Mouse (Mus musculus) mammary gland, adult 2 months (tissue): ENCODE results near the gene Vmn2r86. TPM values are rescaled to one million over a fixed set of nuclear protein-coding genes. Genes with fewer than 3 reads are reported as not detected.

Source experiments
- polyA plus RNA-seq: library from polyadenylated mRNA; depleted of rRNA; stranded (reverse); fragments of >200 nt; gene quantifications from 2 replicates; pipeline ENCODE4 v1.2.3, GENCODE M21; 2012; ENCODE audit warnings: low replicate concordance; rRNA removed

Gene Vmn2r86
- polyA plus RNA-seq, result not detected in 2 replicates

GRCm38 (mm10) chr10:130455950-130456349 is at the start of gene Vmn2r86:
Vmn2r86 (minus strand) TSS chr10:130456050.

GRCm38 (mm10) chr10:130497296-130497695 is 41.4 kb upstream of the Vmn2r86 start, which contains the start of gene Vmn2r87:
Vmn2r87 (minus strand) TSS chr10:130497396.

GRCm38 (mm10) chr10:130429603-130430002 is 26.2 kb downstream of the Vmn2r86 start, which contains the start of gene Vmn2r85:
Vmn2r85 (minus strand) TSS chr10:130429703.

GRCm38 (mm10) chr10:130394232-130394631 is 61.6 kb downstream of the Vmn2r86 start, which contains the start of gene Vmn2r84:
Vmn2r84 (minus strand) TSS chr10:130394332.

Other genes starting within 250 kb of the Vmn2r86 start
- gene Olfr827, start 241.6 kb downstream of the Vmn2r86 start, polyA plus RNA-seq, result not detected in 2 replicates
- gene Neurod4, start 175.8 kb downstream of the Vmn2r86 start, polyA plus RNA-seq, result not detected in 2 replicates
- gene Tespa1, start 133.2 kb downstream of the Vmn2r86 start, polyA plus RNA-seq, result 5.9 and 7.1 TPM in 2 replicates
- gene Vmn2r84, start 61.7 kb downstream of the Vmn2r86 start, polyA plus RNA-seq, result not detected in 2 replicates
- not detected in 2 replicates for gene Vmn2r85, start 26.3 kb downstream of the Vmn2r86 start, polyA plus RNA-seq
- gene Vmn2r87, start 41.3 kb upstream of the Vmn2r86 start, polyA plus RNA-seq, result not detected in 2 replicates